Mouse (Mus musculus) frontal cortex, postnatal 14 days (tissue): Measurements from ENCODE around the gene 2310022B05Rik.

Source experiments
- DNase-seq, 2 experiments: peaks; one replicate each; pipeline ENCODE4 v3.0.0; 2022; ENCODE audit warnings: low spot score in 2 of 2

The 2310022B05Rik gene

GRCm38 (mm10) chr8:124661781-124662180 is 1.4 kb downstream of the 2310022B05Rik start:
- DNase-seq: peak in 1 of 2 experiments; percentile 29

- DNase-seq: no peak
Observed at GRCm38 (mm10) chr8:124658415-124658814, 4.8 kb downstream of the 2310022B05Rik start.

- DNase-seq: no peak
Observed at GRCm38 (mm10) chr8:124657961-124658360, 5.2 kb downstream of the 2310022B05Rik start.

- no peak for DNase-seq
Observed at GRCm38 (mm10) chr8:124653568-124654475, 9.3 kb downstream of the 2310022B05Rik start.

DNA sequence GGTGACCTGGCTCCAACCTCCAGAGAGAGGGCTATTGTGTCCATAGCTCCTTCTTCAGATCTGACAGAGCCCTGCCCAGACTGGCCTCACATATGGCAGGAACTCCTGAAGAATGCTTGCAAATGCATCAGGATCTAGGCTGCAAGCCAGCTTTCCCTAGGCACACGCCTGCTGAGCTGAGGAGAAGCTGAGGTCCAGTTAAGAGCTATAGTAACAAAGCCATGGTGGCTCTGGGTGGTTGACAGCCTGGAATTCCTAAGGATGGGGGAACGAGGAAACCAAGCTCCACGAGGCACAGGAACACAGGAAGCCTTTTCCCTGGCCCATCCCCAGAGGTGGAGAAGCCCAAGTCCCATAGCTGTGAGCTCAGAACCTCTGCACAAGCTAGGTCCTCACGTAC is 10.6 kb downstream of the 2310022B05Rik start:
- no peak for DNase-seq

DNA sequence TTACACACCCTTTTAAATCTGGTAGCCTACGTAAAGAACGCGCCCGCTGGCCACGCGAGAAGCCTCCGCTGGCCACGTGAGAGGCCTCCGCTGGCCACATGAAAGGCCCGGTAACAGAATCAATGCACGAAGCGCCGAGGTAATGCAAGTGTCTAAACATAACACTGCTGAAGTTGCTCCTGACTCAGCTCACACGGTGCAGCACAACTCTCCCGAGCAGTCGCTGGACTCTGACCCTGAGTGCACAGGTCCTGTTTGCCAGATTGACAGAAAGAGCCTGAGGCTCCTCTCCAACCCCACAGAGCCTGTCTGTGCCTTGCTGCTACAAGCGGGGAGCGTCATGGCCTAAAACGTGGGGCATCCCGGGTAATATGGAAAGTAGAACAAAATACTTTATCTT is 11.4 kb downstream of the 2310022B05Rik start:
- DNase-seq: no peak

GRCm38 (mm10) chr8:124648311-124648710 is 14.9 kb downstream of the 2310022B05Rik start:
- no peak for DNase-seq

DNA sequence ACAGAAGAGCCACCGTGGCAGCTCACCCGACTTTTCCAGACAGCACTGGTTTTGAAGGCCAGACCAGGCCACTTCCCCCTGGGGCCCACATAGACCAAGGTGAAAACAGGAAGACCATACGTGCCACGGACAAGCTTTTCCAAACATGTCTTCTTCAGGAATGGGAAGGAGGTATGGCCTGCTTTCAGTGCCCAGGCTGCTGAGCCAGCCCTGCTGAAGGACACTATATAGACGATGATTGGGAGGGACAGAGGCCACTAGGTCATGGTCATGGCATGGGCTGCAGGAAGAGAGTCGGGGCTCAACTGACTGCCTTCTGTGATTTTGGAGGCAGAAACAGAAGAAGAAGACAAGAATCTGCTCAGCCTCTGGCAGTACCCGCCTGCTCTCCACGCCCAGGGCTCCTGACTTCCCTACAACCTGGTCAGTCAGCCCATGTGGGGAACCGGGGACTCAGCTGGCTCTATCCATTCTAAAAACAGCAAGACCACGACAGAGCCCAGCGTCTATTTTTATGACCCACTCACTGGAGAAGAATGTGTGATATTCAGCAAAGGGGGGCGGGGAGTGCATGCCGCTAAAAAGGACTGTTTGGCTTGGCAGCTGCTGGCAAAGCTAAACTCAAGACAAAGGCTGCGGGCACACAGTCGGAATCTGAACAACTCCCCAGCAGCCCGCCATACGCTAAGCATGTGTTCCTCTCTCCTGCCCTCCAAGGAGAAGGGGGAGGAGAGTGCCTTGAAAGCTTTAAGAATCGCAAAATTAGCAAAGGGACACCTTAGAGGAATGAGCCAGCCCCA is 19.4 kb downstream of the 2310022B05Rik start:
- DNase-seq: peak; percentile 67

DNA sequence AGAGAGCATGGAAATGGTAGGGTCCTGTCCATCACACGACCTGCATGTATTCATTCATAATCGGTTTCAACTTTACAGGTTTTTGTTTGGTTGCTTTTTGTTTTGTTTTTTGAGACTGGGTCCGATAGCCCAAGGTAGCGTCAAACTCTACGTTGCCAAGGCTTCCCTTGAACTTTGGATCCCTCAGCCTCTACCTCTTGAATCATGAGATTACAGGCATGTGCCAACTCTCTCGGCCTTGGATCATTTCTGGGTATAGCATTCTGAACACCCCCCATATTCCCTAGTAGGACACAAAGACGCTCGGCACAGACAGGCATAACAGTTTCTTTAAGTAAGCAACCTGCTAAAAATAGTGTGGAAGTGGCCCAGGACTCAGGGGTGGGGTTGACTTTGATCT is 21.6 kb downstream of the 2310022B05Rik start:
- no peak for DNase-seq

- no peak for DNase-seq
Observed at GRCm38 (mm10) chr8:124635247-124635502, 28.0 kb downstream of the 2310022B05Rik start.

GRCm38 (mm10) chr8:124634411-124635246 is 28.5 kb downstream of the 2310022B05Rik start:
- no peak for DNase-seq

GRCm38 (mm10) chr8:124633001-124633703 is 30.0 kb downstream of the 2310022B05Rik start:
- no peak for DNase-seq

DNA sequence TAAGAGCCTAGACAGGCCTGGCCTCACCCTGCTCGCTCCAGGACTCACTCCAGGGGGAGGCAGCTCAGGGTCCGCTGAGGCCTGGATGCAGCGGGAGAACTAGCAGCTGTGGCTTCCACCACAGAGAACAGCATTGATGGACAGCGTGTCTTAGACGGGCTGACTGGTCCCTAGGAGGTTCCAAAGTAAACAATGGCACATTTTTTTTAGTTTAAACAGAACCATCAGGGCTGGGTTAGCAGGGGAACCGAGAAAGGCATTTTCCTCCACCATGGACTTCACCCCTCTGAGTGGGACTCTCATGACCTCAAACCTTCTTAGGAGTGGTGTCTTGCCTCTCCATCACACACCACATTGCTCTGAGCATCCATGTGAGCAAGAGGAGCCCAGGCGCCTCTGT is 31.2 kb downstream of the 2310022B05Rik start:
- no peak for DNase-seq

DNA sequence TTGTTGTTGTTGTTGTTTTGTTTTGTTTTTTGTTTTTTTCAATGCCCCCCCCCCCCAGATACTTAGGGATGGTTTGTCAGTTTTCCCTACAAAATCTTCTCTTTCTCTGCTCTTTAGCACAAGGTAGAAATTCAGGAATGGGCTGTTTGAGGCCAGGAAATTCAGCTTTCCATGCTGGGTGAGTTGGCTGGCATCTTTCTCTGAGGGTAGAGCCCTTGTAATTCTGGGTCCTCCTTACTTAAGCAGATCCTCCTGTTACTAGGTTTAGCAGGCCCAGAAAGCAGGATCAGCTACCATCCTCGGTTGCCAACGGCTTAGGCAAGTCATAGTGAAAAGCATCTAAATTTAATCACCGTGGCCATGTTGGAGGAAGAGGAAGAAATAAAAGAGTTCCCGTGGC is 32.3 kb downstream of the 2310022B05Rik start:
- DNase-seq: no peak

DNA sequence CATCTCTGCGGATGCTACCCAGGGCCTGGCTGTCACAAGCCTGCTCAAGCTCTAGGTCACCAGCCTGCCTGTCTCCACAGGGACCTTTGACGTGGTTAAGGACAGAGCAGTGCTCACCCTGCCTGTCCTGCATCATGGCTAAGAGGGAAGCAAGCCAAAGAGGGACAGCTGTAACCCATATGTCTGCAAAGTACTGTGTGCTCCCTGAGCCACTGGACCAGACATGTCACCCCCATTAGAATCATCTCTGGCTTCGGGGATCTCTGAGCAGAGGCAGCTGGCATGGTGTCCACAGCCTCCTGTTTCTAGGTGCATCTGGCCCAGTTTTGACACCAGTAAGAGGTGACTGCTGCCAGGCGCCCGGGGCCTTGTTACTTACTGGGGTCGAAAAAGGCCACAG is 32.7 kb downstream of the 2310022B05Rik start:
- no peak for DNase-seq

- no peak for DNase-seq
Observed at GRCm38 (mm10) chr8:124626251-124626650, 36.9 kb downstream of the 2310022B05Rik start.

GRCm38 (mm10) chr8:124621255-124621654 is 41.9 kb downstream of the 2310022B05Rik start:
- peak; percentile 38 to 72 for DNase-seq

DNA sequence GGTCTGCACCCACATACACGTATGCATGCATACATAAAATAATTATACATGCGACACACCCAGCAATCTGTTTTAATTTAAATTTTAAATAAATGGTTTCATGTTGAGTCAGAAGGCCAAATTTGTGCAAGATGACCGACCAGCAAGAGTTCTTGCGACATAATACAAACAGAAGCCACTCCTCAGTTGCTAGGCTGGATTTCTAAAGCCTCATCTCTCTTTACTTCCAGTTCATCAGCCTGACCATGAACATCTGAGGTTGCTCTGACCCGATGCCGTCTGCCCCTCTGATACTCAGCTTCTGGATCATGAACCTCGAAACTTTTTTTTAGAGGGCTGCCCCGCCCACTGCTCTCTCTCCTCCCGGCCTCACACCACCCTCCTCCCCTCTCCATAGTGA is 44.9 kb downstream of the 2310022B05Rik start:
- no peak for DNase-seq

DNA sequence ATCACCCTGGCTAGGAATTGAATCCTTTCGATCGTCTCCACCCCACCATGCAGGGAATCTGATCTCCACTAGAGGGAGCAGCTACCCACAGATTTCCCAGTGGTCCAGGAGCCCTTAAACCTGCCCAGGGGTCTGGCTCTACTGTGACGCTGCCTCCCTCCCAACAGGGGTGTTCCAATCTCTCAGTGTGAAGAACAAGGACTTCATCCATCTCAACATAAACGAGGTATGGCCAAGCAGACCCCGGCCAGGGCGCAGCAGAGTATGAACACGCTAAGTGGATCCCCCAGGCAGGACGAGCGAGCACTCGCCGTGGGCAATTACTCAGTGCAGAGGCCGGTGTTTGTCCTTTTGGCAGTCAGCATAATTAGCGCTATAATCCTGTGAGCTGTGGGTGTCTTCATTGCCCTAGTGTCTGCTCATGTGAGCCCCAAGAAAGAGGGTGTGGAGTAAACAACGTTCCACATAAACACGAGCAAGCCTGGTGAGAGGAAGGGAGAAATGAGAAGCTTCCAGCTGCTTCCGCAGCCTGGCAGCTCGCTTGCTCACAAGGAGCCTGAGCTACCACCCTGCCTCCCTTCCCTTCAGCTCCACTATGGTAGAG is 45.8 kb downstream of the 2310022B05Rik start:
- DNase-seq: peak; percentile 66 to 87

GRCm38 (mm10) chr8:124614325-124614724 is 48.8 kb downstream of the 2310022B05Rik start:
- DNase-seq: no peak

- DNase-seq: no peak
Observed at GRCm38 (mm10) chr8:124608972-124609353, 54.2 kb downstream of the 2310022B05Rik start.
